Mouse (Mus musculus) bone marrow, adult 2 months (tissue): ENCODE results near the gene Gm11361. TPM values are rescaled to one million over a fixed set of nuclear protein-coding genes. Genes with fewer than 3 reads are reported as not detected.

Experiments used
- H3K27ac ChIP-seq: fragments of 200-500 bp; 2 replicates; pipeline ENCODE4 v1.5.1; 2012; ENCODE audit warnings: low read depth, mild to moderate bottlenecking, control low read depth, inconsistent platforms, low read length; ENCODE audit not compliant: control insufficient read depth, poor library complexity, insufficient read depth
- H3K4me1 ChIP-seq: fragments of 200-500 bp; 2 replicates; pipeline ENCODE4 v1.6.1; 2011; ENCODE audit warnings: low read length; ENCODE audit not compliant: control insufficient read depth, insufficient read depth
- H3K4me3 ChIP-seq: fragments of 200-500 bp; replicated peaks from 2 replicates; pipeline ENCODE3; 2011; ENCODE audit warnings: mild to moderate bottlenecking, low read depth, low read length, control low read depth; ENCODE audit not compliant: control insufficient read depth
- CTCF ChIP-seq: fragments of 200-500 bp; IDR thresholded peaks from 2 replicates; pipeline ENCODE4 v1.5.1; 2011; ENCODE audit warnings: low read length, control low read depth; ENCODE audit not compliant: control insufficient read depth, insufficient read depth
- POLR2A ChIP-seq: fragments of 200-500 bp; IDR thresholded peaks from 2 replicates; pipeline ENCODE4 v1.6.1; 2011; ENCODE audit warnings: low read depth, mild to moderate bottlenecking, control low read depth, low read length, borderline replicate concordance; ENCODE audit not compliant: control insufficient read depth
- WGBS: fragments of 180-500 bp; shearing (Covaris S2); methylation state at CpG from one replicate; pipeline ENCODE4 v1.1.7; 2018; 5-methylcytosine and 5-hydroxymethylcytosine counted together
- polyA plus RNA-seq: library from polyadenylated mRNA; stranded (reverse); fragments of >200 nt; gene quantifications from 2 replicates; pipeline ENCODE4 v1.2.4, GENCODE M21; 2011; ENCODE audit warnings: low replicate concordance; ENCODE audit not compliant: missing spikeins, insufficient read depth, insufficient read length

The Gm11361 gene
- not detected in 2 replicates for polyA plus RNA-seq

DNA sequence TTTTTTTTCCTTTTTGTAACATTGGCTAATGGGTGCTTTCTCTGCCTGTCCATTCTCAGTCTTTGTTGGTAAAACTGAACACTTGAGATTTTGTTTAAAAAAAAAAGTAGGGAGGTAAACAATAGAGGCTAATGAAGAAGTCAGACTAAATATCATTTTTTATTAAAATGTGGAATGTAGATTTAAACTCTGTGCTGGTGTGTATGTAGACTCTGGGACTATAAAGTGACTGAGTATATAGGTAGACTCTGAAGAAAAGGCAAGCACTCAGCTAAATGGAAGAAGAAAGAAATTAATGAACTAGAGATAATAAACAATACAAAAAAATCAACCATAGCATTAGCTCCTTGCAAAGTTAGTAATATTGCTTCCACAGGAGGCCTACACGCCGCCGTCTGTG is at the start of gene Gm11361:
TSS of gene Gm11361 (plus strand) at position 301 of the 400 bp plus-strand sequence.
- WGBS = 94% methylated on average over 3 of the region's 3 CpGs
- H3K4me3 ChIP-seq = no peak within 1 kb of the TSS
- H3K4me1 ChIP-seq = no peaks in the 10 kb centered on the region
- no peak within 1 kb of the TSS for H3K27ac ChIP-seq
- TF ChIP-seq POLR2A (no peak), CTCF (no peak)

DNA sequence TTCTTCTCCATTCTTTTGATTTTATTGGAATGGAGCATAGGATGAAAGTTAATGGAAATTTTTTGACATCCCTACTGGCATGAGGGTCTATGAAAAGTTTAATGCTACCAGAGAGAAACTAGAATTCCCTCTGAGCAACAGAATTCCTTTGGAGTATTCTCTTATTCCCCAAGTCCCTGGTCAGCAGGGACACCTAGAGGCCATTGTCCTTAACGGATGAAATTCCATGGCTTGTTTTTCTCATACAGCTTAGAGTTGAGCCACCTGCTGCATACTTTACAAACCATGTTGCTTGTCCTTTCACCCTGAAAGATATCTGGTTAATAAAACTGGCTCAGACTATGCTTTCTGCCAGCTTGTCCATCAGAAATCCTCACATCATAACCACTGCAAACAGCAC is 7.1 kb downstream of the Gm11361 start:
- TF ChIP-seq POLR2A = no peak
- no peak for TF ChIP-seq CTCF
- Histone ChIP-seq H3K4me3 (no peak overlapping the region), H3K27ac (no peak overlapping the region), H3K4me1 (no peaks in the 10 kb centered on the region)
- WGBS = 70% methylated on average over 1 of the region's 1 CpGs

DNA sequence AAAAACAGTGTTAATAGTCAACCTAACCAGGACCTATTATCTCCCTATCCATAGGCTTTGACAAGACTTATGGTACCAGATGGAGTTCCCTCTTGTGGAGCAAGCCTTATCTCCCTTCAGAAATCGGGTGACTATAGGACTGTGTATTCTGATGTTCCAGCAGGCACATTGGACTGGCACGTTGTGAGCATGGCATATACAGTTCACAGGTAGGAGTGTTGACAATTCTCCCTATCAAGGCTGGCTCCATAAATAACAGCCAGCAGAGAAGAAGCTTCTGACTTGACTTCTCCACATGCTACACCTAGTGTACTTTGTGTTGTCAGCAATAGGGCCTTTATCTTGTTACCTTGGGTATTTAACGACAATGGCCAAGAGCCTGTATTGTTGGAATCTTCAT is 30.0 kb downstream of the Gm11361 start:
- Histone ChIP-seq H3K4me3 (no peak overlapping the region), H3K4me1 (no peaks in the 10 kb centered on the region), H3K27ac (no peak overlapping the region)
- no peak for TF ChIP-seq POLR2A
- no peak for TF ChIP-seq CTCF
- 82% methylated on average over 3 of the region's 3 CpGs for whole genome bisulfite sequencing

DNA sequence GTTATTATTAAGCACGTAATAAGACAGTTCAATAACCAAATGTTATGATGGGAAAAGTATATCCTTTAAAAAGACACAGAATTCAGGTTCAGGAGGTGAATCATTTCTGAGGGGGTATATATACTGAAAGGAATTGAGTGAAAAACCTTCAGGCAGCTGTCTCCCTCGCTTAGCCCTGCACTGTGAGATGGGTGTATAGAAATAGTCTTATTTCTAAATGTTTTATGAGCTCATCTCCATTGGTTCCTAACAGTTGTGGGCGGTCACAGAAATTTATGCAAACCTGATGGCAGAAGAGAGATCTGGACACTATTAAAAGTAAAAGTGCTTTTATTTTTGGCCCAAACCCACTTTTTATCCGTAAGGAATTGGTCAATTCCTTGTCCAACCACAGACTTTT is 36.9 kb downstream of the Gm11361 start:
- Histone ChIP-seq H3K4me1 (no peaks in the 10 kb centered on the region), H3K27ac (no peak overlapping the region), H3K4me3 (no peak overlapping the region)
- WGBS = 83% methylated on average over 4 of the region's 4 CpGs
- TF ChIP-seq POLR2A (no peak), CTCF (no peak)

DNA sequence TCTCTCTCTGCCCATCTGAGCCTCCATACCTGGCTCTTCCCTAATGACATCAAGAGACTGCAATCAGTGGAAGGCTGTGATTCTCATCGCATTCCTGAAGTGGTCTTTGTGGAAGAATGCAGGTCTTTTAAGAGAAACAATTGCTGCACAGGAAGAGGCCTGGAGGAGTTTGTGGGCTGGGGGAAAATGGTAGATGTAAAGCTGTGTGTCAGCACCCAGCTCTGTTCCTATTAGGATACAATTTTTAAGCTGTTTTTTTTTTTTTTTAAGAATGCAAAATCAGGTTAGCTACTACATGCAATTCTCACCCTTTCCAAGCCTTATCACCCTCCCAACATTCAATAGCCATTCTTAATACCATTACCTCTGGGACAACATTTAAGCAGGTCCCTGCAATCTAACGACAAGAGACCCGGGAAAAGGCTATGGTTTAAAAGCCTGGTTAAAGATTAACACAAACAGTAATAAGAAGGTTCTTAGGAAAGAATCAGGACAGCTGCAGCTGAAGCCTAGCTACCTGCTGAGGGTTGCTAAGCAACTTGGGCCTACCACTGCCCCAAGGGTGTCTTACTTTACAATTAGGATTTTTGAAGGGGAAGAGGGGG is 37.5 kb downstream of the Gm11361 start:
- 65% methylated on average over 3 of the region's 3 CpGs for WGBS
- no peaks in the 10 kb centered on the region for H3K4me1 ChIP-seq
- no peak overlapping the region for H3K4me3 ChIP-seq
- H3K27ac ChIP-seq = no peak overlapping the region
- TF ChIP-seq CTCF (no peak), POLR2A (no peak)

DNA sequence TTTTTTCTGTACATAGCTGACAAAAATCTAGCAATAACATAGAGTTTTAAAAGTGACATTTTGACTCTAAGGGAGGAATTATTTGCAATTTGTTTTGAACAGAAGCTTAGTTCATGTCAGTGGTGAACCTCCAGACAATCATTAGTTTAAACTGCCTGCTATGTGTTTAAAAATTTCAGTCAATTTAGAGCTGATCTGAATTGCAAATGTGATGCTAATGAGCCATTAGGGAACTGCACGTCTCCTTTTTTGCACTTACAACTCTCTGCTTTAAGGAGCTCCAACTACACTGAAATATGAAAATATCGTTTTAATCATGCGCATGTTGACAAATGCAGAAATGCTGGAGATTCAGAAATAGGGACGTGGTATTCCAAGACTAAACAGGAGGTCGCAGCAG is 38.2 kb downstream of the Gm11361 start:
- WGBS = 81% methylated on average over 5 of the region's 5 CpGs
- Histone ChIP-seq H3K4me3 (no peak overlapping the region), H3K27ac (no peak overlapping the region), H3K4me1 (no peaks in the 10 kb centered on the region)
- TF ChIP-seq POLR2A (no peak), CTCF (no peak)

DNA sequence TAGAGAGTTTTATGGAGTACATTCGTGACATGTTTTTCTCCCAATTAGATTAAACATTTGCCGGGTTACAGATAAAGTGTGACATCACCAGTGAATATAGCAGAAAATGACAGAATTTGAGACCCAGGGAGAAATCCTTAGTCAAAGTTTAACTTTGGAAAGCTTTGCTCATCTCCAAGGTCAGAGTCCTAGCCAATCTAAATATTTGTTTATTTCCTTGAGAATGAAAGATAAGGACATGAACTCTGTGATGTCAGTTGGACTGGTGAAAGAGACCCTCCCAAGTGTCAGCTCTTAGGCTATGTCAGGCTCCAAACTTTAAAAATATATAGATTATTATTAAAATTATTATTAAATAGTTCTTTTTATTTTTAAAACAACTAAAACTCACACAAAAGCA is 39.8 kb downstream of the Gm11361 start:
- H3K27ac ChIP-seq = no peak overlapping the region
- no peaks in the 10 kb centered on the region for H3K4me1 ChIP-seq
- WGBS = 88% methylated on average over 2 of the region's 2 CpGs
- TF ChIP-seq POLR2A (no peak), CTCF (no peak)
- no peak overlapping the region for H3K4me3 ChIP-seq

DNA sequence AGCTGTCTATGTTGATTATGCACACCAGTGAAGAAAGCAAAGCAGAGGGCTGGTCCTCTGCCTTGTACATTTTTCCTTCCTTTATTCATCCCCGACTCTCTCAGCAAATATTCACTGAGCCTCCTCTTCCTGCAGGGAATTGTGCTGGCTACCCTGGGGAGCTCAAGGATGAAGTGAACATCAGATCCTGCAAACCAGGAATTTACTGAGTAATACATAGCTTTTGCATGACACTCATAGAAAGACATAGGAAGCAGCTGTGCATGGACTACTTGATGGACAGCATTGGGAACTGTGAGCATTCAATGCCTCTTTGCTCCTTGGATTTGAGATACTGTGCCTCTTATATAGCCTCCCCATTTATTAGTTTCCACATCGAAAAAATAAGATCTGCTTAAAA is 40.2 kb downstream of the Gm11361 start:
- TF ChIP-seq POLR2A (no peak), CTCF (no peak)
- Histone ChIP-seq H3K4me3 (no peak overlapping the region), H3K27ac (no peak overlapping the region)

More for the DNA sequence above, 40.2 kb downstream of the Gm11361 start:
- no peaks in the 10 kb centered on the region for H3K4me1 ChIP-seq
- WGBS = 70% methylated on average over 2 of the region's 2 CpGs

Other genes starting within 250 kb of the Gm11361 start
- gene Prl4a1, start 241.3 kb upstream of the Gm11361 start, polyA plus RNA-seq = not detected in 2 replicates
- not detected in 2 replicates for gene Prl5a1, start 115.0 kb upstream of the Gm11361 start, polyA plus RNA-seq